Mouse (Mus musculus) small intestine, adult 2 months (tissue): ENCODE results near the gene Morc3.

Experiments used
- CTCF ChIP-seq: fragments of 200-500 bp; IDR thresholded peaks from 2 replicates; pipeline ENCODE4 v1.5.1; 2012; ENCODE audit warnings: low read depth, mild to moderate bottlenecking, control low read depth, inconsistent platforms, low read length, moderate library complexity, mixed read lengths; ENCODE audit not compliant: insufficient replicate concordance, insufficient read length; ENCODE audit errors: extremely low read depth
- POLR2A ChIP-seq: fragments of 200-500 bp; IDR thresholded peaks from 2 replicates; pipeline ENCODE4 v1.6.1; 2012; ENCODE audit warnings: low read depth, mild to moderate bottlenecking, control low read depth, inconsistent platforms, low read length, moderate library complexity

GRCm38 (mm10) chr16:93807167-93807566 is 24.8 kb upstream of the Morc3 start:
- TF ChIP-seq CTCF: no peak
- no peak for TF ChIP-seq POLR2A
